Mouse (Mus musculus): ENCODE results near the gene Itgb2l.

- TF ChIP-seq CTCF (IDR thresholded peaks at IDR 0.05; ENCODE audit: extremely low read depth, insufficient read length, insufficient replicate concordance, low read depth, low read length): no peak
- no peak for TF ChIP-seq POLR2A (IDR thresholded peaks at IDR 0.05; ENCODE audit: low read depth, low read length)
Measured at GRCm38 (mm10) chr16:96381435-96381834, 62.0 kb downstream of the Itgb2l start.
